Mouse (Mus musculus): ENCODE data around the gene Lypd9. TPM values are rescaled to one million over a fixed set of nuclear protein-coding genes. Genes with fewer than 3 reads are reported as not detected.
"Not testable (repeated sequence)": the region's sequence is repeated elsewhere in the genome, so short reads cannot be mapped to it uniquely, and the experiment has no call there.

Lypd9 gene
- polyA plus RNA-seq (2012; ENCODE audit: insufficient read depth, insufficient read length, low replicate concordance, missing spikeins): not detected in 2 replicates

- Histone ChIP-seq H3K4me3 (ENCODE audit: insufficient read depth, low read depth, low read length) (no peak within 1 kb of the TSS), H3K4me1 (ENCODE audit: control insufficient read depth, insufficient read depth, low read length) (no peaks in the 10 kb centered on the region), H3K27ac (ENCODE audit: insufficient read depth, low read depth, low read length) (no peak within 1 kb of the TSS)
- TF ChIP-seq CTCF (IDR thresholded peaks at IDR 0.05; ENCODE audit: insufficient read depth, low read depth, low read length) (no peak), POLR2A (IDR thresholded peaks at IDR 0.05; ENCODE audit: insufficient read depth, low read depth, low read length) (no peak)
- WGBS: 97% methylated on average over 9 of the region's 9 CpGs
Observed at GRCm38 (mm10) chr11:58452759-58453158, at the start of gene Lypd9. TSS of gene Lypd9 (minus strand) at chr11:58452923.

DNA sequence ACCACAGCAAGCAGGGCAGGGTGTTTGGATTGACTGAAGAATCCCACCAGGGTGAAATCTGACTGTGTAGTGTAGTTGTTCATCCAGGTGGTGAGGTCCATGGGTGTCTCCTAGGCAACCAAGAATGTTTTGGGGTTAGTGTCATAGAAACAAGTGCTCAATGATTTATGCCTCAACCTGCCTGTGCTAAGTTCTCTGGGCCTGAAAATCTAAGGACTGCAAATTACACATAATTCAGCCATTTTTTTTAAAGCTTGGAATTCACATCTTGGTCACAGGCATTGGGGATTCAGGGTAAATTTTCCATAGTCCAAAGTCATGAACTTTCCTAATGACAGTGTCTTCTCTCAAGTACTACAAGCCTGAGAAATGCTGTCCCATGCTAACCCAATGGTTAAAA lies 49.7 kb upstream of the Lypd9 start, which contains the start of gene Olfr331:
Olfr331 (minus strand) TSS at position 101 of the 400 bp plus-strand sequence.
- H3K4me1 ChIP-seq (ENCODE audit: control insufficient read depth, insufficient read depth, low read length); H3K4me3 ChIP-seq (ENCODE audit: insufficient read depth, low read depth, low read length); H3K27ac ChIP-seq (ENCODE audit: insufficient read depth, low read depth, low read length): not testable (repeated sequence)

- 35% methylated on average over 3 of the region's 3 CpGs for WGBS
- Histone ChIP-seq H3K4me3 (ENCODE audit: insufficient read depth, low read depth, low read length) (no peak overlapping the region), H3K4me1 (ENCODE audit: control insufficient read depth, insufficient read depth, low read length) (no peaks in the 10 kb centered on the region), H3K27ac (ENCODE audit: insufficient read depth, low read depth, low read length) (no peak overlapping the region)
- TF ChIP-seq POLR2A (IDR thresholded peaks at IDR 0.05; ENCODE audit: insufficient read depth, low read depth, low read length) (no peak), CTCF (IDR thresholded peaks at IDR 0.05; ENCODE audit: insufficient read depth, low read depth, low read length) (no peak)
Observed at GRCm38 (mm10) chr11:58499290-58499689, 46.6 kb upstream of the Lypd9 start.

DNA sequence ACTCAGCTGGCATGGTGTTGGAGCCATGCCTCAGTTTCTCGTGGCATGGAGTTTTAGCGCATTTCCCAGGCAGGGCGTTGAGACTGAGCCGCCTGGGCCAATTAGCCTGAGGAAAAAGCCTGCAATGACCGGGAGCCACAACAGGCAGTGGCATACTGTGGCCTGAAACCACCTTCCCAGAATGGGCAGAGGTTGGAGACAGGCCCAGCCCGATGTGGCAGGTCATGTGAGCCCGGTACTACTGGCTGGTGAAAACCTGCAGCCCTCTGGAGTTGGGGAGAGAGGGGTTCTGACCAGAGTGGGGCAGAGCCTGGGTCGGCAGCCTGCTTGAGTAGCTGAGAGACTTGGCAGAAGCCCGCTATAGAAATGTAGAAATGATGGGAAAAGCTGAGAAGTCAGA lies 46.0 kb upstream of the Lypd9 start:
- Histone ChIP-seq H3K4me1 (ENCODE audit: control insufficient read depth, insufficient read depth, low read length) (no peaks in the 10 kb centered on the region), H3K4me3 (ENCODE audit: insufficient read depth, low read depth, low read length) (no peak overlapping the region), H3K27ac (ENCODE audit: insufficient read depth, low read depth, low read length) (no peak overlapping the region)
- 77% methylated on average over 9 of the region's 9 CpGs for WGBS
- TF ChIP-seq CTCF (IDR thresholded peaks at IDR 0.05; ENCODE audit: insufficient read depth, low read depth, low read length) (no peak), POLR2A (IDR thresholded peaks at IDR 0.05; ENCODE audit: insufficient read depth, low read depth, low read length) (no peak)

GRCm38 (mm10) chr11:58492455-58492854 lies 39.7 kb upstream of the Lypd9 start, which contains the start of gene Olfr332:
TSS of gene Olfr332 (minus strand) at chr11:58492555.
- no peak within 1 kb of the TSS for H3K4me3 ChIP-seq (ENCODE audit: insufficient read depth, low read depth, low read length)
- no peak within 1 kb of the TSS for H3K27ac ChIP-seq (ENCODE audit: insufficient read depth, low read depth, low read length)
- TF ChIP-seq POLR2A (IDR thresholded peaks at IDR 0.05; ENCODE audit: insufficient read depth, low read depth, low read length): no peak
- TF ChIP-seq CTCF (IDR thresholded peaks at IDR 0.05; ENCODE audit: insufficient read depth, low read depth, low read length): no peak
- 70% methylated on average over 2 of the region's 2 CpGs for WGBS
- H3K4me1 ChIP-seq (ENCODE audit: control insufficient read depth, insufficient read depth, low read length): no peaks in the 10 kb centered on the region

DNA sequence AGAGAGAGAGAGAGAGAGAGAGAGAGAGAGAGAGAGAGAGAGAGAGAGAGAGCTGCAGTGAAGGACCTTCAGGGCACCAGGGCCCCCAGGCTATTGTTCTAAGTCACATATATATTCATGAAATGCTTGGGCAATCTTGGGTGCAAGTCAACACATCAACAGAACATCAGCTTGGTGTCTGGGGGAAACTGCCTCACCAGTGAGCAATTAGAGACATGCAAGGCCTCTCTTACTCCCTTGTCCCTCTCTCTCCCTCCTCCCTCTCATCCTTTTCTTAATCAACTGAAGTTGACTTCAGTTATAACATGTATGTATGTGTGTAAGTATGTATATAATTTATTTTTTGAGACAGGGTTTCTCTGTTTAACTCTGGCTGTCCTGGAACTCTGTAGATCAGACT lies 9.4 kb upstream of the Lypd9 start, which contains the start of gene Olfr30:
Olfr30 (minus strand) TSS at position 101 of the 400 bp plus-strand sequence.
- no peak for TF ChIP-seq POLR2A (IDR thresholded peaks at IDR 0.05; ENCODE audit: insufficient read depth, low read depth, low read length)
- no peak for TF ChIP-seq CTCF (IDR thresholded peaks at IDR 0.05; ENCODE audit: insufficient read depth, low read depth, low read length)
- Histone ChIP-seq H3K4me1 (ENCODE audit: control insufficient read depth, insufficient read depth, low read length) (no peaks in the 10 kb centered on the region), H3K27ac (ENCODE audit: insufficient read depth, low read depth, low read length) (no peak within 1 kb of the TSS), H3K4me3 (ENCODE audit: insufficient read depth, low read depth, low read length) (no peak within 1 kb of the TSS)

GRCm38 (mm10) chr11:58453592-58453991 lies 869 bp upstream of the Lypd9 start:
- 67% methylated on average over 4 of the region's 4 CpGs for WGBS

GRCm38 (mm10) chr11:58437866-58438265 lies 14.9 kb downstream of the Lypd9 start:
- 29% methylated on average over 5 of the region's 5 CpGs for WGBS
- Histone ChIP-seq H3K4me1 (ENCODE audit: control insufficient read depth, insufficient read depth, low read length) (no peaks in the 10 kb centered on the region), H3K4me3 (ENCODE audit: insufficient read depth, low read depth, low read length) (no peak overlapping the region), H3K27ac (ENCODE audit: insufficient read depth, low read depth, low read length) (no peak overlapping the region)
- TF ChIP-seq CTCF (IDR thresholded peaks at IDR 0.05; ENCODE audit: insufficient read depth, low read depth, low read length): no peak
- TF ChIP-seq POLR2A (IDR thresholded peaks at IDR 0.05; ENCODE audit: insufficient read depth, low read depth, low read length): no peak

More at GRCm38 (mm10) chr11:58453592-58453991, 869 bp upstream of the Lypd9 start:
- H3K4me1 ChIP-seq (ENCODE audit: control insufficient read depth, insufficient read depth, low read length): no peaks in the 10 kb centered on the region
- no peak overlapping the region for H3K4me3 ChIP-seq (ENCODE audit: insufficient read depth, low read depth, low read length)
- TF ChIP-seq CTCF (IDR thresholded peaks at IDR 0.05; ENCODE audit: insufficient read depth, low read depth, low read length) (no peak), POLR2A (IDR thresholded peaks at IDR 0.05; ENCODE audit: insufficient read depth, low read depth, low read length) (no peak)
- no peak overlapping the region for H3K27ac ChIP-seq (ENCODE audit: insufficient read depth, low read depth, low read length)

DNA sequence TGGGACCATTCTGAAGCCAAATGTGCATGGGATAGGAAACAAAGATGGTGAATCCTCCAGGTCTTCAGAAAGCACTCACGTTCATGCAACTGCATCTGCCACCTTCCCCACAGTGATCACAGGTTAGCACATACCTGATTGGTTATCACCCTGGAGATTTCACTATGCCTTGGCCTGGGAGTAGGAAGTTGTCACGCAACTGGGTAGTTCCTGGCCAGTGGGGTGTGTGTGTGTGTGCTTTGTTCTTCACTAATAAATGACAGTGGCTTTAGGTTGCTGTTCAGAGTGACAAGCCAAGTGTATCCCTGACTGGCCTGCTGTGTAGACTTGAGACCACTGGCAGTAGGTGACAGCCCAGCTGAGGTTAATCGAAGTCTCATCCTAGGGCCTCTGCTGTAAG lies 20.5 kb downstream of the Lypd9 start, which contains the start of gene Gm12253:
Gm12253 (plus strand) TSS at position 301 of the 400 bp plus-strand sequence.
- H3K4me1 ChIP-seq (ENCODE audit: control insufficient read depth, insufficient read depth, low read length): no peaks in the 10 kb centered on the region
- H3K27ac ChIP-seq (ENCODE audit: insufficient read depth, low read depth, low read length): no peak within 1 kb of the TSS
- WGBS: 87% methylated on average over 3 of the region's 3 CpGs
- H3K4me3 ChIP-seq (ENCODE audit: insufficient read depth, low read depth, low read length): no peak within 1 kb of the TSS
- TF ChIP-seq CTCF (IDR thresholded peaks at IDR 0.05; ENCODE audit: insufficient read depth, low read depth, low read length) (no peak), POLR2A (IDR thresholded peaks at IDR 0.05; ENCODE audit: insufficient read depth, low read depth, low read length) (no peak)

DNA sequence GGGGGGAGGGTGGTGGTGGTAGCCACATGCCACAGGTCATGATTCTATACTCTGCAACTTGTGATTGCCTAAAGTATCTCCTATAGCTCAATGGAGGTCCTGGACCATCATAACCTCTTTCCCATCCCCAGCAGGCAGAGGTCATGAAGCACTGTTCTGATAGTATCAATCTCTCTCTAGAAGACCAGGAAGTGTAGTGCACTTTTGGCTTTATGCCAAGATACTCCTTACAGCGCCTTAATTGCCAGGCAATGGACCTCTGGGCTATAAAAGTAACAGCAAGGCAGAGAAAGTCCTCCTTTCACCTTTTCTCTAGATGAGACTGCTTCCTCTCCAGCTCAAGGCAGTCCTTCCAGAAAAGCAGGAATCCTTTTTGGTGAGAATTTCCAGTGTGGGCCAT lies 31.9 kb downstream of the Lypd9 start, which contains the start of gene 1810065E05Rik:
1810065E05Rik (plus strand) TSS at position 297 of the 400 bp plus-strand sequence.
- H3K27ac ChIP-seq (ENCODE audit: insufficient read depth, low read depth, low read length): no peak within 1 kb of the TSS
- H3K4me1 ChIP-seq (ENCODE audit: control insufficient read depth, insufficient read depth, low read length): no peaks in the 10 kb centered on the region
- no peak within 1 kb of the TSS for H3K4me3 ChIP-seq (ENCODE audit: insufficient read depth, low read depth, low read length)
- TF ChIP-seq CTCF (IDR thresholded peaks at IDR 0.05; ENCODE audit: insufficient read depth, low read depth, low read length) (no peak), POLR2A (IDR thresholded peaks at IDR 0.05; ENCODE audit: insufficient read depth, low read depth, low read length) (no peak)
- WGBS: 67% methylated on average over 1 of the region's 1 CpGs
